Mouse (Mus musculus) myocyte (in vitro differentiated cells): ENCODE measurements at regions not wholly inside any gene's neighbourhood (a gene's known extent, or its start where the extent isn't known, plus 50 kb on each side); places are given as distances from the start of the nearest gene placed in this dataset.

Source experiments
- H3K27me3 ChIP-seq: one replicate; pipeline ENCODE4 v1.6.1; 2011; ENCODE audit not compliant: control insufficient read depth, insufficient read depth, insufficient read length
- H3K36me3 ChIP-seq: one replicate; pipeline ENCODE4 v1.6.1; 2011; ENCODE audit not compliant: control insufficient read depth, insufficient read depth
- H3K4me2 ChIP-seq: one replicate; pipeline ENCODE4 v1.6.1; 2011; ENCODE audit warnings: low read depth, control low read depth
- H3K4me3 ChIP-seq: one replicate; pipeline ENCODE4 v1.5.1; 2011; ENCODE audit warnings: mild to moderate bottlenecking, control low read depth, moderate library complexity
- H3K79me2 ChIP-seq: one replicate; pipeline ENCODE4 v1.6.1; 2011; ENCODE audit not compliant: control insufficient read depth, insufficient read depth
- H3ac ChIP-seq: one replicate; pipeline ENCODE4 v1.6.1; 2011; ENCODE audit not compliant: control insufficient read depth, insufficient read length
- CEBPB ChIP-seq: IDR thresholded peaks from 2 replicates; pipeline ENCODE4 v1.6.1; 2011; ENCODE audit warnings: mild to moderate bottlenecking, moderate library complexity; ENCODE audit not compliant: poor library complexity, insufficient read depth, severe bottlenecking
- E2F4 ChIP-seq: IDR thresholded peaks from one replicate; pipeline ENCODE4 v1.6.1; 2011; ENCODE audit warnings: mild to moderate bottlenecking, control low read depth, moderate library complexity; ENCODE audit not compliant: insufficient read depth
- MAX ChIP-seq: IDR thresholded peaks from one replicate; pipeline ENCODE4 v1.6.1; 2011; ENCODE audit warnings: low read depth, mild to moderate bottlenecking, control low read depth
- MYOD1 ChIP-seq, 3 experiments: IDR thresholded peaks; one replicate each; pipeline ENCODE4 v1.6.1; 2011; ENCODE audit warnings: control low read depth in 2 of 3, low read depth in 2 of 3, mild to moderate bottlenecking in 2 of 3, moderate library complexity in 1 of 3; ENCODE audit not compliant: insufficient read length in 2 of 3, control insufficient read depth in 1 of 3
- MYOG ChIP-seq, 3 experiments: IDR thresholded peaks; one replicate each; pipeline ENCODE4 v1.6.1; 2011; ENCODE audit warnings: control low read depth in 2 of 3, low read depth in 2 of 3, mild to moderate bottlenecking in 2 of 3; ENCODE audit not compliant: insufficient read length in 2 of 3, control insufficient read depth in 1 of 3, insufficient read depth in 1 of 3
- POLR2A ChIP-seq: IDR thresholded peaks from one replicate; pipeline ENCODE4 v1.6.1; 2011; ENCODE audit warnings: low read depth, mild to moderate bottlenecking, control low read depth, moderate library complexity; ENCODE audit not compliant: insufficient read length
- POLR2AphosphoS2 ChIP-seq: IDR thresholded peaks from one replicate; pipeline ENCODE4 v1.6.1; 2011; ENCODE audit warnings: low read depth, control low read depth; ENCODE audit not compliant: insufficient read length
- REST ChIP-seq: IDR thresholded peaks from one replicate; pipeline ENCODE4 v1.6.1; 2011; ENCODE audit warnings: mild to moderate bottlenecking, control low read depth, moderate library complexity; ENCODE audit not compliant: insufficient read depth, insufficient read length
- SRF ChIP-seq: IDR thresholded peaks from one replicate; pipeline ENCODE4 v1.6.1; 2011; ENCODE audit warnings: low read depth; ENCODE audit not compliant: control insufficient read depth, insufficient read length
- TCF12 ChIP-seq: IDR thresholded peaks from one replicate; pipeline ENCODE4 v1.6.1; 2011; ENCODE audit warnings: mild to moderate bottlenecking, control low read depth; ENCODE audit not compliant: poor library complexity, insufficient read depth, severe bottlenecking
- TCF3 ChIP-seq: IDR thresholded peaks from one replicate; pipeline ENCODE4 v1.6.1; 2011; ENCODE audit warnings: low read depth, control low read depth; ENCODE audit not compliant: insufficient read length
- USF1 ChIP-seq: IDR thresholded peaks from one replicate; pipeline ENCODE4 v1.6.1; 2011; ENCODE audit warnings: low read depth, mild to moderate bottlenecking, control low read depth, moderate library complexity

- no peaks in the 10 kb centered on the region for H3K27me3 ChIP-seq
- no peak overlapping the region for H3K4me2 ChIP-seq
- H3K36me3 ChIP-seq: no peaks in the 10 kb centered on the region
- TF ChIP-seq TCF12: no peak
- no peak for TF ChIP-seq E2F4
- TF ChIP-seq REST: no peak
- TF ChIP-seq TCF3: no peak
- TF ChIP-seq POLR2AphosphoS2: no peak
- no peak for TF ChIP-seq USF1
- TF ChIP-seq MYOD1 (IDR thresholded peaks at IDR 0.05; ENCODE audit: control insufficient read depth in 1 of 3, insufficient read length in 2 of 3, low read depth in 2 of 3): no peak
- no peak for TF ChIP-seq SRF
- TF ChIP-seq CEBPB: no peak
- no peak for TF ChIP-seq POLR2A
- TF ChIP-seq MAX: no peak
- no peak for TF ChIP-seq MYOG (IDR thresholded peaks at IDR 0.05; ENCODE audit: control insufficient read depth in 1 of 3, insufficient read depth in 1 of 3, insufficient read length in 2 of 3, low read depth in 2 of 3)
- H3K79me2 ChIP-seq: no peaks in the 10 kb centered on the region
- no peak overlapping the region for H3ac ChIP-seq
- H3K4me3 ChIP-seq: no peak overlapping the region
Measured at GRCm38 (mm10) chr13:28640826-28641225, 312.7 kb downstream of the Sox4 start.

- Histone ChIP-seq H3K4me3 (no peak overlapping the region), H3K36me3 (no peaks in the 10 kb centered on the region), H3K27me3 (no peaks in the 10 kb centered on the region), H3K79me2 (no peaks in the 10 kb centered on the region), H3K4me2 (no peak overlapping the region), H3ac (no peak overlapping the region)
- TF ChIP-seq MYOG (IDR thresholded peaks at IDR 0.05; ENCODE audit: control insufficient read depth in 1 of 3, insufficient read depth in 1 of 3, insufficient read length in 2 of 3, low read depth in 2 of 3) (no peak), REST (no peak), POLR2AphosphoS2 (no peak), CEBPB (no peak), TCF3 (no peak), POLR2A (no peak), MYOD1 (IDR thresholded peaks at IDR 0.05; ENCODE audit: control insufficient read depth in 1 of 3, insufficient read length in 2 of 3, low read depth in 2 of 3) (no peak), TCF12 (no peak), USF1 (no peak), E2F4 (no peak)
Measured at GRCm38 (mm10) chr13:28635230-28635950, 318.1 kb downstream of the Sox4 start.

GRCm38 (mm10) chr13:28633541-28634041 lies 319.9 kb downstream of the Sox4 start:
- Histone ChIP-seq H3K4me2 (no peak overlapping the region), H3K36me3 (no peaks in the 10 kb centered on the region), H3K27me3 (no peaks in the 10 kb centered on the region), H3ac (no peak overlapping the region), H3K79me2 (no peaks in the 10 kb centered on the region), H3K4me3 (no peak overlapping the region)
- TF ChIP-seq CEBPB (no peak), MAX (no peak), REST (no peak), TCF3 (no peak), POLR2A (no peak), MYOG (IDR thresholded peaks at IDR 0.05; ENCODE audit: control insufficient read depth in 1 of 3, insufficient read depth in 1 of 3, insufficient read length in 2 of 3, low read depth in 2 of 3) (peak in 1 of 3 experiments; percentile 13), POLR2AphosphoS2 (no peak), MYOD1 (IDR thresholded peaks at IDR 0.05; ENCODE audit: control insufficient read depth in 1 of 3, insufficient read length in 2 of 3, low read depth in 2 of 3) (peak in 1 of 3 experiments; percentile 56), TCF12 (no peak), USF1 (no peak)

GRCm38 (mm10) chr13:28629431-28630331 lies 323.8 kb downstream of the Sox4 start:
- Histone ChIP-seq H3K79me2 (peaks cover 7% of the 10 kb centered on the region), H3K27me3 (no peaks in the 10 kb centered on the region), H3K4me2 (peak overlapping the region; percentile 63), H3K36me3 (no peaks in the 10 kb centered on the region), H3K4me3 (no peak overlapping the region), H3ac (no peak overlapping the region)
- TF ChIP-seq TCF12 (peak; percentile 45), CEBPB (no peak), MAX (no peak), POLR2A (no peak), MYOD1 (IDR thresholded peaks at IDR 0.05; ENCODE audit: control insufficient read depth in 1 of 3, insufficient read length in 2 of 3, low read depth in 2 of 3) (peak in 2 of 3 experiments; percentile 3 to 56), USF1 (no peak), E2F4 (no peak), REST (no peak), MYOG (IDR thresholded peaks at IDR 0.05; ENCODE audit: control insufficient read depth in 1 of 3, insufficient read depth in 1 of 3, insufficient read length in 2 of 3, low read depth in 2 of 3) (peak in 2 of 3 experiments; percentile 24 to 81), SRF (no peak), POLR2AphosphoS2 (no peak), TCF3 (no peak)
